Mouse (Mus musculus): ENCODE measurements around the gene Tymp. TPM values are rescaled to one million over a fixed set of nuclear protein-coding genes. Genes with fewer than 3 reads are reported as not detected.

Gene Tymp
- polyA plus RNA-seq (2015; fragmentation: Nextera tagmentation; extraction: Ambion mirVana), result 2.1 and 2.2 TPM in 2 replicates

DNA sequence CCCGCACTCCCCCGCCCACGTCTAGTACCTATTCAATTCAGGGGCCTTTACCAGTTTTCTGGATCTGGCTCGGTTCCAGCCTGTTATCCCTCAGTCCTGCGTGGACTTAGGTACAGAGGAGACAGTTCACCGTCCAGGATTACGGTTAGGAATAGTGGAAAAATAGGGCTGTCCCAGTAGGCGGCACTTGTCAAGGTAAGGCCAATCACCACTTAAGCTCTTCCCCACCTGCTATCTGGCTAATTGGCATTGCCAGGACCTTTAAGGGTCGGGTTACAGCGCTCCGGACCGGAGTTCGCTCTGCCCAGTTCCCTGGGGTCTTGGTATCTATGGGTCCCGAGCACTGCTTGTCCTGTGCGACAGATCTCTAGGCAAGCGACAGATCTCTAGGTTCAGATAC, at the start of gene Tymp:
TSS of gene Tymp (minus strand) at position 83 of the 400 bp plus-strand sequence.
- no peak within 1 kb of the TSS for H3K9ac ChIP-seq (replicated peaks; ENCODE audit: low read depth)
- WGBS, result 27% methylated on average over 16 of the region's 16 CpGs
- H3K4me1 ChIP-seq (ENCODE audit: insufficient read depth, low read depth, low read length), result peaks cover 8% of the 10 kb centered on the region
- ATAC-seq, result no peak
- no peak within 1 kb of the TSS for H3K27ac ChIP-seq (ENCODE audit: low read length)
- H3K4me2 ChIP-seq (replicated peaks; ENCODE audit: low read depth, low read length), result no peak within 1 kb of the TSS; the same call in 1 of the 2 replicates
- H3K4me3 ChIP-seq (ENCODE audit: low read depth, low read length), result no peak within 1 kb of the TSS
- no peak for DNase-seq (ENCODE audit: low spot score)
- peaks cover 32% of the 10 kb centered on the region for H3K27me3 ChIP-seq (replicated peaks; ENCODE audit: insufficient read depth, low read length)
- peaks cover 5% of the 10 kb centered on the region; the same call in 1 of the 2 replicates for H3K36me3 ChIP-seq (ENCODE audit: insufficient read depth, low read length)
- TF ChIP-seq EP300 (IDR thresholded peaks at IDR 0.05), result no peak
- no peak for TF ChIP-seq CTCF (IDR thresholded peaks at IDR 0.05)
- no peaks in the 10 kb centered on the region for H3K9me3 ChIP-seq (ENCODE audit: low read length)

DNA sequence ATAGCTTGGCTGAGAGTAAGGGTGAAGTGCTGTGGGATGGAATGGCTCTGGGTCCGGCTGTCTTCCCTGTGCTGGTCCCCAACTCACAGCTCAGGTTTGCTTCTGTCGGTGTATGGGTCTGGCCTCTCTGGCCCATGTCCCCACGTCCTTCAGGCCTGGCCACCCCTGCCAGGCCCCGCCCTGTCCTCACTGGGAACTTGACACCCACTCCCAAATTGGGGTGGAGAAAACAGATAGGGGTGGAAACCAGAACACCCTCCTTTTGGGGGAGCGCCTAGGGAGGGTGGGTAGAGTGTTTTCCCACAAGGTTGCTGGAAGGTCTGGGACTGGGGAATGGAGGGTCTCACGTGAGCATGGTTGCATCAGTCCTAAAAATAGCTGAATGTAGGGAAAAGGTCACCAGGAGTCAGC, 48.9 kb upstream of the Tymp start, which contains the start of gene Cpt1b:
TSS of gene Cpt1b (minus strand) at position 153 of the 411 bp plus-strand sequence.
- H3K27ac ChIP-seq (ENCODE audit: low read length), result no peak within 1 kb of the TSS
- no peak within 1 kb of the TSS for H3K4me2 ChIP-seq (replicated peaks; ENCODE audit: low read depth, low read length)
- DNase-seq (ENCODE audit: low spot score) (peak; percentile 7), ATAC-seq (no peak)
- H3K4me3 ChIP-seq (ENCODE audit: low read depth, low read length), result no peak within 1 kb of the TSS
- no peaks in the 10 kb centered on the region for H3K9me3 ChIP-seq (ENCODE audit: low read length)
- no peaks in the 10 kb centered on the region for H3K27me3 ChIP-seq (replicated peaks; ENCODE audit: insufficient read depth, low read length)
- no peak for TF ChIP-seq CTCF (IDR thresholded peaks at IDR 0.05)
- TF ChIP-seq EP300 (IDR thresholded peaks at IDR 0.05), result no peak
- H3K36me3 ChIP-seq (ENCODE audit: insufficient read depth, low read length), result 0 out of 2 replicates have a peak, but pooled peaks cover 3% of the 10 kb centered on the region
- WGBS, result 48% methylated on average over 6 of the region's 6 CpGs
- peaks cover 6% of the 10 kb centered on the region; the same call in 1 of the 2 replicates for H3K4me1 ChIP-seq (ENCODE audit: insufficient read depth, low read depth, low read length)
- no peak within 1 kb of the TSS for H3K9ac ChIP-seq (replicated peaks; ENCODE audit: low read depth)

DNA sequence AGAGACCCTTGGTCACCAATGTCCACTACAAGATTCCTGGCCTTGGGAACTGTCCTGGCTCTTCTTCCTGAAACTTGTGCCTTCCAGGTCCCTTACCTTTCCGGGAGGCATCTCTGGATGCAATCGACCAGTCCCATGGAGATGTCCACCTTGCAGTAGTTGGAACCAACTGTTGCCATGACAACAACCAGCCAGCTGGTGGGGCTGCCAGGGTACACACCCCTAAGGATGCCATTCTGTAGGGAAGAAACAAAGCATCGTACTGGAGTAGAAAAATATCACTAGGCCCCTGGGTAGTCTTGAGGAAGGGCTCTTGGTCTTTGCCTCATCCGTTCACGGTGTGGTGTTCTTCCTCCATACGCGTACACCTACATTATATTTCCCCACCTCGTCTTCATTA, 47.8 kb upstream of the Tymp start:
- Histone ChIP-seq H3K9me3 (ENCODE audit: low read length) (no peaks in the 10 kb centered on the region), H3K9ac (replicated peaks; ENCODE audit: low read depth) (no peak overlapping the region), H3K36me3 (ENCODE audit: insufficient read depth, low read length) (0 out of 2 replicates have a peak, but pooled peaks cover 3% of the 10 kb centered on the region), H3K4me3 (ENCODE audit: low read depth, low read length) (no peak overlapping the region), H3K4me2 (replicated peaks; ENCODE audit: low read depth, low read length) (no peak overlapping the region), H3K27me3 (replicated peaks; ENCODE audit: insufficient read depth, low read length) (no peaks in the 10 kb centered on the region), H3K27ac (ENCODE audit: low read length) (no peak overlapping the region), H3K4me1 (ENCODE audit: insufficient read depth, low read depth, low read length) (peaks cover 6% of the 10 kb centered on the region; the same call in 1 of the 2 replicates)
- WGBS, result 88% methylated on average over 8 of the region's 8 CpGs
- ATAC-seq (no peak), DNase-seq (ENCODE audit: low spot score) (no peak)
- TF ChIP-seq CTCF (IDR thresholded peaks at IDR 0.05) (no peak), EP300 (IDR thresholded peaks at IDR 0.05) (no peak)

DNA sequence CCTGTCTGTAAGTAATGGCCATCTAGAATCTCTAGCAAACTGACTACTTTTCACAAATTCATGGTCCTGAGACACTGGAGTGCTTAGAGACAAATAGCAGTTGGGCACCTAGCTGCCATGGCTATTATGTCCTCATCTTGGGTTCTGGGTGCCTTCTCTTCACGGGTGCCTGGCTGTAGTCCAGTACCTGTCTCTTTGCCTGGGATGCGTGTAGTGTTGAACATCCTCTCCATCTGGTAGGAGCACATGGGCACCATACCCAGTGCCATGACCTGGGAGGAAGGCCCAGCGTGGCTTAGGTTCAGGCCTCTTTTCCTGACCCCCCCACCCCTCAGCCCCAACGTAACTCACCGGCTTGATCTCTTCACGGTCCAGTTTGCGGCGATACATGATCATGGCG, 45.1 kb upstream of the Tymp start:
- Histone ChIP-seq H3K4me3 (ENCODE audit: low read depth, low read length) (no peak overlapping the region), H3K27me3 (replicated peaks; ENCODE audit: insufficient read depth, low read length) (no peaks in the 10 kb centered on the region), H3K27ac (ENCODE audit: low read length) (no peak overlapping the region), H3K9ac (replicated peaks; ENCODE audit: low read depth) (no peak overlapping the region), H3K4me2 (replicated peaks; ENCODE audit: low read depth, low read length) (no peak overlapping the region), H3K36me3 (ENCODE audit: insufficient read depth, low read length) (no peaks in the 10 kb centered on the region), H3K9me3 (ENCODE audit: low read length) (no peaks in the 10 kb centered on the region), H3K4me1 (ENCODE audit: insufficient read depth, low read depth, low read length) (no peaks in the 10 kb centered on the region)
- DNase-seq (ENCODE audit: low spot score) (no peak), ATAC-seq (no peak)
- TF ChIP-seq EP300 (IDR thresholded peaks at IDR 0.05) (no peak), CTCF (IDR thresholded peaks at IDR 0.05) (no peak)
- WGBS, result 91% methylated on average over 9 of the region's 9 CpGs

DNA sequence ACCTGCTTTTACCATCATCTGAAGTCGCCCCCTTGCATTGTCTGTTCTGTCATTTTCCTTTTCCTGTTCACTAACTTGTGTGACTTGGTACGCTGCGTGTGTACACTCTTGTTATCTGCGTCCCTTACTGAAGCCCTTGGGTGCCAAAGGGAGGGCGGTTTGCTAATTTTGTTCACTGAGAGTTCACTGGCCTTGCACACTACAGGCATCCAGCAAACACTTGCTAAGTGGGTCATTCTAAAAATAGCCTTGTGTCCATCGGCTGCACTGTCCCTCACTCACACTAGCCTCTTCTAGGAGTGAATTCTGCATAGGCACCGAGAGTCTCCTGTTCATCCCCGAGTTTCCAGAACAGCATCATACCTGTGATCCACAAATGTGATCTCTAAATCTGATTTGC, 38.4 kb upstream of the Tymp start:
- Histone ChIP-seq H3K27me3 (replicated peaks; ENCODE audit: insufficient read depth, low read length) (no peaks in the 10 kb centered on the region), H3K4me2 (replicated peaks; ENCODE audit: low read depth, low read length) (no peak overlapping the region), H3K4me1 (ENCODE audit: insufficient read depth, low read depth, low read length) (no peaks in the 10 kb centered on the region), H3K4me3 (ENCODE audit: low read depth, low read length) (no peak overlapping the region), H3K9ac (replicated peaks; ENCODE audit: low read depth) (no peak overlapping the region), H3K9me3 (ENCODE audit: low read length) (no peaks in the 10 kb centered on the region), H3K27ac (ENCODE audit: low read length) (no peak overlapping the region), H3K36me3 (ENCODE audit: insufficient read depth, low read length) (no peaks in the 10 kb centered on the region)
- DNase-seq (ENCODE audit: low spot score) (no peak), ATAC-seq (no peak)
- no peak for TF ChIP-seq EP300 (IDR thresholded peaks at IDR 0.05)
- no peak for TF ChIP-seq CTCF (IDR thresholded peaks at IDR 0.05)
- WGBS, result 81% methylated on average over 8 of the region's 8 CpGs

DNA sequence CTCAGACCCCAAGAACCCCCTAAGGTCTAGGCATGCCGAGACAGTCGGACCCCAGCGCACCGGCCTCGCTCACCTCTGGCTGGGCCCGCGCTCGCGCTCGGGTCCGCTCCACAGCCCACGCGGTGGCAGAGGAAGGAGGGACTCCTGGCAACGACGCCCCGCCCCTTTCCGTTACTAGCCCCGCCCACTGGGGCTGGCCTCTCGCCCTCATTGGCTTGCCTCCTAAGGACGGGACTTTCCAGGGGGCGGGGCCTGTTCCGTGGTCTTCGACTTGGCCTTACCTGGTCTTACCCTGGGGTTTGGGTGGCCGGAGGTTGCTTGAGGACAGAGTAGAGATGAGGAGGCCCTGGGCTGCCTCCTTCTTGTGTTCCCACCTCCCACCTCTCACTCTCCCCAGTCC, 33.3 kb upstream of the Tymp start, which contains the start of gene Syce3:
TSS of gene Syce3 (minus strand) at position 386 of the 400 bp plus-strand sequence.
- Histone ChIP-seq H3K27ac (ENCODE audit: low read length) (no peak within 1 kb of the TSS), H3K4me3 (ENCODE audit: low read depth, low read length) (no peak within 1 kb of the TSS), H3K4me1 (ENCODE audit: insufficient read depth, low read depth, low read length) (no peaks in the 10 kb centered on the region), H3K36me3 (ENCODE audit: insufficient read depth, low read length) (no peaks in the 10 kb centered on the region), H3K9ac (replicated peaks; ENCODE audit: low read depth) (no peak within 1 kb of the TSS), H3K9me3 (ENCODE audit: low read length) (no peaks in the 10 kb centered on the region), H3K4me2 (replicated peaks; ENCODE audit: low read depth, low read length) (no peak within 1 kb of the TSS), H3K27me3 (replicated peaks; ENCODE audit: insufficient read depth, low read length) (no peaks in the 10 kb centered on the region)
- DNase-seq (ENCODE audit: low spot score), result no peak
- TF ChIP-seq CTCF (IDR thresholded peaks at IDR 0.05), result no peak
- no peak for TF ChIP-seq EP300 (IDR thresholded peaks at IDR 0.05)
- 80% methylated on average over 16 of the region's 24 CpGs for WGBS
- ATAC-seq, result no peak

DNA sequence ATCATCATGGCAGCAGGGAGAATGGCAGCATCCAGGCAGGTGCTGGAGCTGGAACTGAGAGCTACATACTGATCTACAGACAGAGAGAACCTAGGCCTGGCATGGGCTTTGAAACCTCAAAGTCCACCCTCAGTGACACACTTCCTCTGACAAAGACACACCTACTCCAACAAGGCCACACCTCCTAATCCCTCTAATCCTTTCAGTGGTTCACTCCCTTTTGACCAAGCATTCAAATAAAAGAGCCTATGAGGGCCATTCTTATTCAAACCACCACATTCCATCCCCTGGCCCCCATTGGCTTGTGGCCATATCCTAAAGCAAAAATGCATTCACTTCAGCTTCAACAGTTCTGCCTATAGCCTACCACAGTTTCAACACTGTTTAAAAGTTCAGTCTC, 29.9 kb upstream of the Tymp start:
- H3K36me3 ChIP-seq (ENCODE audit: insufficient read depth, low read length), result no peaks in the 10 kb centered on the region
- DNase-seq (ENCODE audit: low spot score) (no peak), ATAC-seq (no peak)
- no peak overlapping the region for H3K9ac ChIP-seq (replicated peaks; ENCODE audit: low read depth)
- TF ChIP-seq EP300 (IDR thresholded peaks at IDR 0.05) (no peak), CTCF (IDR thresholded peaks at IDR 0.05) (no peak)
- H3K4me1 ChIP-seq (ENCODE audit: insufficient read depth, low read depth, low read length), result no peaks in the 10 kb centered on the region
- no peak overlapping the region for H3K4me2 ChIP-seq (replicated peaks; ENCODE audit: low read depth, low read length)
- no peak overlapping the region for H3K4me3 ChIP-seq (ENCODE audit: low read depth, low read length)
- H3K9me3 ChIP-seq (ENCODE audit: low read length), result no peaks in the 10 kb centered on the region
- no peak overlapping the region for H3K27ac ChIP-seq (ENCODE audit: low read length)
- no peaks in the 10 kb centered on the region for H3K27me3 ChIP-seq (replicated peaks; ENCODE audit: insufficient read depth, low read length)
